Mouse (Mus musculus): ENCODE measurements at regions not wholly inside any gene's neighbourhood (a gene's known extent, or its start where the extent isn't known, plus 50 kb on each side); places are given as distances from the start of the nearest gene placed in this dataset.

DNA sequence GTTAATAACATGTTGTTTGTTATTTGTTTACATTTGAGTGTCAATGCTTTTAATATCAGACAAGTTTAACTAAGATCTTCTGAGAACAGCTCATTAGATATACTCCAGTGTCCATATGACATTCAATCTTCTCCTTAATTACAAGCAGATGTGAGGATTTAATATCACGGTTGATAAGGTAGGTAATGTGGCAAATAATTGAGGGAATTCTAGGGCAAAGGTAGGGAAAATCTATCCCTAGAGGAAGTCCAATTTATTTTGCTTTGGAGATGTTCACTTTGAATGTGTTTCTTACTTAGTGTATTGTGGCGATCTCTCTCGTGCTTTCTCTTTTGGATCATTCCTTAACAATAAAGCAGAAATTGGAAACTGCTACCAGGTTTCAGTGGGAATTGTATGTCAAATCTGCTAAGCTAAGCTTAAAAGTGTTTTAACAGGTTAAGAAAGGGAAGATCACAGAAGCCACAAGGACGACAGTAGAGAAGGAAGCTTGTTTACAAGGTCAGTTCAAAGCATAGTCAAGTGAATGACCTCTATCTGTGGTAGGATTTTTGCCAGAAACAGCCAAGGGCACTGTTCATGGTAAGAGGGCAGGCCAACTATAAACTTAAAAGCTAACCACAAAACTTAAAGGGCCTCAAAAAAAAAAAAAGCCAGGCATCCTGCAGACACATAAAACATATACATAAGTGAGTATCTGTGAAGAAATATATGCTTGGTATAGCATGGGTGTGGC lies 282.2 kb upstream of the Xrcc4 start:
- no peak for DNase-seq (ENCODE audit: low read depth)

DNA sequence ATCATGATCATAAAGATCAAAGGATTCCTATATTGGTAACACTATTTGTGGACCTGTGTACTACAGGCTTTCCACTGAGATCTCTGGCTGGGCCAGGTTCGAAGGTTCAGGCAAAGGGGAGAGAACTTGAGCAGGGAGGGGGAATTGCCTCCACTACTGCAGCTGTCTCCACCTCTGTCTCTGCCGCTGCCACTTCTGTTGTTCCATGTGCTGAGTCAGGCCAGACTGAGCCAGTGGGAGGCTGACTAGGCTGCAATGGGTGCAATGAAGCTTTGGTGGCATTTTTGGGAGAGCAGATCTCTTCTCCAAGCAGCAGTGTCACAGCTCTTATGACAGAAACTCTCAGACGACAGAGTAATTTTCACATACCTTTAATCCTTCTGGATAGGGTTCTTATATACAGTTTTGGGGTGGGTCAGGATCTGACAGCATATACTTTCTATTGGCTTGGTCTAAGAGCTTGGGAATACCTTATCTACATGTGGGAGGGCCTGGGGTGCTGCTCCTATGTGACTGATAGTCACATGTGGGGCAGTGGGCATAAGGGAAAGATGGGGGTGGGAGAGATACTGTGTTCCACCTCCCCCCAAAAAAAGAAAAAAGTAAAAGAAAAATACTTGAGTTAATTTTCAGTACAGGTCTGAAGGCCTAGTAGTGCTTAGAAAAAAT lies 281.5 kb upstream of the Xrcc4 start:
- no peak for DNase-seq (ENCODE audit: low read depth)

DNA sequence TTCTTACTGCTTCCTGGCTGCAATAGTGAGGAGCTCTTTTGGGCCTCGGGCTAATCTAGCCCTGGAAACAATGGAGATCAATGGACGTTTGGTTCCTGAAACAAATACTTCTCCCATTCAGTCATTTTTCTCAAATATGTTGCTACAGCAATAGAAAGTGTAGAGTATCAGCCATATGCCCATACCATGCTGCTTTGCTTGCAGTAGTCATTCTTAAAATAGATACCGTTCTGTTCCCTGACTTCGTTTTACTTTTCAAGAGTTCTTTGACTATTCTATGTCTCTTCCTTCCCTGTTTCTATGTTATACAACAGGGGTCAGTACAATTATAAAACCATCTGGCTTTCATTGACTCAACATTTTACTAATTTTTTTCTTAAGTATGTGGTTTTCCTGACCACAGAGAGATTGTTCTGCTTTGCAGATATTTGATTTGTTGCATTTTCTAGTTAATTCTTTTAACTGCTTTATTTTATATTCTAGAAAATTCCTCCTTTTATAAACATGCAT lies 275.2 kb upstream of the Xrcc4 start:
- DNase-seq (ENCODE audit: low read depth): no peak

DNA sequence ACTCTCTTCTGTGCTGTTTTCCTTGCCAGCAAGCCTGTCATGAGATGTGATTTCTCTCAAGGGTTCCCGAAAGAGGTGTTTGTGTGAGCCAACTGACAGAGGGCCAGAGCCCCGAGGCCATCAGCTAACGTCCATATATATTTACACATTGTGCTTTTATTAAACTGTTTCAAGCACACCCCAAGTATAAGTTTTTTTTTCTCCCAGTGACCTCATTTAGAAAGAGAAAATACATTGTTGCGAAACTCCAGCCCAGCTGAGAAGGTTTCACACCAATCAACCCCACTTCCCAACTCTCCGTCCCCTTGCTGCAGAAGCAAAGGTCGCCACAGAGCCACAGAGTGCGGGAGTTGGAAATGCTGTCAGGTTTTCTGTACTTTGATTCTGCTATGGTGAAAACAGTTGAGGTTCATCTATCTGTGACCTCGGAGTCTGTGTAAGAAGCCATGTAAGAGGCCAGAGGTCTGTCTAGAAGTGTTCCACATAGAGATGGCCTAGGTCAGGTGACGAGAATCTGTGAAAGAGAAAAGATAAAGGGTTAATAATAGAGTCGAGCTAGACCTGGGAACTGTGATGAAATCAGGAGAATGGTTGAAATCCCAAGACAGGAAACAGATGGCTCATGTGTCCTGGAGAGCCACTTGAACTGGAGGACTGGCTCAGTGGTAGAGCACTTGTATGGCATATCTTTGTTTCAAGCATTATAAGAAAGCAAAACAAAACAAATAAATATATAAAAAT lies 270.6 kb upstream of the Xrcc4 start:
- peak; percentile 40 for DNase-seq (ENCODE audit: low read depth)

DNA sequence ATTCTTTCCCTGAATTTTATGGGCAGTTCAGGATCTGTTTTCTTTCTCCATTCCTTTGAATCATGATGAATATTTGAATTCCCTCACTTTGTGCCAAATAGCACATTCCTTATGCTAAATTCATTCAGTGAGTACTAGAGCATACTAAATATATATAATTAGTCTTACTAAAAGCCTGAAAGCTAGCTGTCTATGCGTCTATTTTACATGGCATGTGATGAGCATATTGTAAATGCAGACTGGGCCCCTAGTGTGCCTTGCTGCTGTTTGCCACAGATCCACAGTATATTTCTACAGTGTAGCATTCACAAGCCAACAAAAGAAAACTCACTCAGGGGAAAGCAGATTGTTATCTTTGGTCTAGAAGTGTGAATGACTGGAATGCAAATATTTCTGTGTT lies 268.7 kb upstream of the Xrcc4 start:
- DNase-seq (ENCODE audit: low read depth): no peak

DNA sequence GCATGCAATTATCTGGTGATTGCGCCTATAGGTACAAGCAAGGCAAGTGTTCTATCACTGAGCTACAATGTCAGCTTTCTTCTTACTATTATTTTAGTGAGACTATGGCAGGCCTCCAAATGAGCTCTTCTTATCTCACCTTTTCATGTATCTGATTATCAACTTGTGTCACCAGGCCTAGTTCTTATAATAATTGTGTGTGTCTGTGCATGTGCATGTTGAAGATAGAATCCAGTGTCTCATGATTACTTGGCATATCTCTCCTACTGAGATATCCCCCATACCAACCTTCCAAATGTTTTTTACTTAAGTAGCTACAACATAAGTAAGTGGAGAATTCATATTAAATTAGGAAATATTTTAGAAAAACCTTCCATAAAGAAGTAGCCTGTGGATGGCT lies 266.2 kb upstream of the Xrcc4 start:
- DNase-seq (ENCODE audit: low read depth): no peak

DNA sequence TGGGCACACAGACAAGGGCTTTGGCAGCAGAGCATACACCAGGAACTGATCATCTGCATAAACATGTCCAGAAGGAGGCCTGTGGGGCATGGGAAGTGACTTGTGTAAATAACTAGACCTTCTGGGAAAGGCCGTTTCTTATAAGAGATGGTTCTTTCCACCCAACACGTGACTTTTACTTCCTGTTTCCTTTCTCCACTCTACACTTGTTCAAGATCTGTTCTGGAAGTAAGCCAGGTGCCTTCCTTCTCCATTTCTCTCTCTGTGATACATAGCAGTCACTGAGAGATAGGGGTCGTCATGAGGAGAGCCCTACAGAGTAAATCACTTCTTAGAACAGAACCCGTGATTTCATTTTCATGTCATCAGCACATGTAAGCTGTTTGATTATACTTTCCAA lies 253.4 kb upstream of the Xrcc4 start:
- DNase-seq (ENCODE audit: low read depth): no peak

DNA sequence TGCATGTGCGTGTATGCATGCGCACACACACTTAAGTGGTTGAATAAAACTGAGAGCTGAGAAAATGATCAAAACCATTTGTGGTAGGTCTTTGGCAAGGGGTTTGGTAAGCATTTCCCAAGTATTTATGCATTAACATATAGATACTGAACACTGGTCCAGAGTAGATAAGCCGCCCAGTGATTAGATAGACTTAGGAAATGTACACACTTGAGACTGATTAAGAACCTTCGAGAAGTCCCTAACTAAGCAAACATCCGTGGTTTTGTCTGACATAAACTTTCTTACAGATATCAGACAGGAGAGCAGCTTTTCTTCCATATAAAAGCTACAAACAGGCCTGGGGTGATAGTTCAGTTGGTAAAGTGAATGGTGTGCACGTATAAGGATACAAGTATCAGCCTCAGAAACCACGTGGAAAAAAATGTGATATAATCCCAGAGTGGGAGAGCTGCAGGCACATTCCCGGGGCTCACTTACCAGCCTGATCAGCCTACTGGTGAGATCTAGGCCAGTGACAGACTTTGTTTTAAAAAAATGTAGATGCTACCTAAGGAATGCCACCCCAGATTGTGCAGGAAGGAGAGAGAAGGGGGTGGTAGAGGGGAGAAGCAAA lies 252.3 kb upstream of the Xrcc4 start:
- DNase-seq (ENCODE audit: low read depth): no peak

DNA sequence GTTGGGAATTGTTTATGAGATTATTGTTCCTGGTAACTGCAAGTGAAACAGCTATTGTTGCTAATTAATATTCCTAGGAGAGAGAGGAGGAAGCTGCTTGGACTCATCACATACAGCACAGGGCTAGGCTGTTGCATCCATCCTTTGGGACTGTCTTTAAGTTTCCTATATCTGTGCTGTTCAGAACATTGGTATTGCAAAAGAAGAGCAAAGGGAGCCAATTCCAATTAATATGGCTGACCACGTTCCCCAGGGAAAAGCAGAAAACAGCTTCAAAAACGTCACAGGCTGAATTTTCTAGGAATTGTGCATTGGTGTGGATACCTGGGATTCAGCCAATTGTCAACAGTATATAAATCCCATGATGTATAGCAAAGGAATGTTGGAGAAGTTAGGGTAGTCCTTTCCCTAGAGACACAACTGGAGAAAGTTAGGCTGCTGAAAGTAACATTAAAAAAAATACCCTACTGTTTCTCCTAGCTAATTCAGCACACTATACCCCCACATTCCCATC lies 251.3 kb upstream of the Xrcc4 start:
- no peak for DNase-seq (ENCODE audit: low read depth)

DNA sequence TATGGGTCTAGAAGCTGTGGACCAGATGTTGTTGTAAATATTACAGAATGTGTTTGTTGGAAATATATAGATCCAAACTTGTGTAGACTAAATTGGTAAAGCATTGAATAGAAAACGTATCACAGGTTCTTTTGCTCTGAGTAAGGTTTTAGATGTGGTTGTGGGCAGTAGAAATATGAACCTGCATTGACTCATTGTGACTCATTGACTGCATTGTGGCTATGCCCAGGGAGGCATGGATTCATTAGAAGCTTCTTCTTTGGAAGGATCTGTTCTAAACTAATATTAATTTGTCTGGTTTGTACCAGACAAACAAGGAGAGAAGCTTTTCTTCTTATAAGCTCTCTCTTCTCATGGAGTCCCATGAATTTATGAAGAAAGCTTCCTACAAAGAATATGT lies 248.2 kb upstream of the Xrcc4 start:
- DNase-seq (ENCODE audit: low read depth): no peak

DNA sequence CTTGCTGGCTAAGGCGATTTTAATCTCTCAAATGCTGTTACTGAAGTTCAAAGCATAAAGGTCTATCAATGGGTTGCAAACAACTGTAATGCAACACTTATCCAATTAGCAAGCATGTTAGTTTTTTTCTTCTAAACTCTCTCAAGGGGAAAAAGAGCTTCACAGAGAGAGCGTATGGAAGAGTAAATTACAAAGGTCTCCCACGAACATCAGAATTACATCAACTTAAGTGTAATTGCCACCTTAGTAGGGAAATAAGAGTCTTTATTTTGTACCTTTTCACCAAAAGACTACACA lies 246.3 kb upstream of the Xrcc4 start:
- no peak for DNase-seq (ENCODE audit: low read depth)

DNA sequence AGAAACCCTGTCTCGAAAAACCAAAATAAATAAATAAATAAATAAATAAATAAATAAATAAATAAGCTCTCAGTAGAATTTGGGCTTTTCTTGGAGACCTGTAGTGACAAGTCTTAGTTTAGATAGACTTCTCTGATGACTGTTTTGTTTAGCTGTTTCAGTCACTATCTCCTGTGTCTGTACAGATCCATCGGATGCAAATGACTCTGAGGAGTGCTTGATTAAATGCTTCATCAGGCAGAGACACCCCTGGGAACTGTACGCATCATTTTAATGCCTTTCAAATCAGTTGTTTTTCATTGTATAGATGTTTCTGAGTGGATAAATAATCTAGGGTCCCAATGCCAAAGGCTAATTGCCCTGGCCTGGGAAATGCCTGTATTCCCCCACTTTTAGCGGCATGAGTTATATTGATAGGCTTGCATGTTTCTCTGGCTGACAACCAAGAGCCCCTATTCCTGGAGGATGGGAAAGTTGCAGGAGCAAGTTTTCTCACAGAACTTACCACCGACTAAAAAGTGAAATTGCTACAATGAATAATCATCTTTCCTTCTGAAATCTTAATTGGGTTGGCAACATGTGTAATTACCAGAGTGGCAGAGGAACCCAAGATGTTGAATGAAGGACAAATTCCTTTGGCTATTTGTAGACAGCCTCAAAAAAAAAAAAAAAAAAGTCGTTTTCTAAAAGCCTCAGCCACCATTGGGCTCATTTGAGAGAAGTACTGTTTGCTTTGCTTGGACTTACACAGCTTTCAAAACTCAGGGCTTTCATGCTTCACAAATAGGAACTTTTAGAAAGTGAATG lies 245.7 kb upstream of the Xrcc4 start:
- no peak for DNase-seq (ENCODE audit: low read depth)

DNA sequence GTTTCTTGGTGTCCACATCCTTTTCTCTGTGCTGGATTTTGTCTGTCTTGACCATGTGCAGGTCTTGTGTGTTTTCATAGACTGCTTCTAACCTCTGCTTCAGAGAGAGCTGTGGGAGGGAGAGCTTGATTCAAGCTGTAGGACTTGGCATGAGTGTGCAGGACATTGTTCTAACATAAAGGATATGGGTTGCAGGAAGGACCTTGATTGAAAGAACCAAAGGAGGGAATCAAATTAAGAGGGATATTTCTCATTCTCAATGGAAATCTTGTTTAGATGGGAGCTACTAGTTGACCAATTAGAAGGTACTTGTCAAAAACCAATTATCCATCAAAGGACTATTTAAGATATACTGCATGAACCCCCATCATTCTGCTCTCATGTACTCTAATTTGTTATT lies 244.9 kb upstream of the Xrcc4 start:
- no peak for DNase-seq (ENCODE audit: low read depth)

DNA sequence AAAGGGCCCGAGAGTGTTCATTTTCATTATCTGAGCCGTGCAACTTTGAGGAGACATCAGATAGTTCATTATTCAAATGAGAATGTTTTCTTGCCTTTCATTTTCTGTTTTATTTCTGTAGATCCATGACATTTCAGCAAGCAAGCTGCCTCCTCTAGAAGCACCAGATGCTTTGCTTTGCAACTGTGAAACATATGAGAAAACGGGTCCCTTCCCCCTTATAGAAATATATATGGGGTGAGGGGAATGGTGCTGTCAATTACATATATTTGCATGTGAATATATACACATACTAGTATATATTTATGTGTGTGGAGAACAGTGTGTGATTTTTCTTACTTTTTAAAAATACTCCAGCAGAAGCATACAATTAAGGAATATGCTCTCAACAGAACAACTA lies 235.8 kb upstream of the Xrcc4 start:
- no peak for DNase-seq (ENCODE audit: low read depth)

DNA sequence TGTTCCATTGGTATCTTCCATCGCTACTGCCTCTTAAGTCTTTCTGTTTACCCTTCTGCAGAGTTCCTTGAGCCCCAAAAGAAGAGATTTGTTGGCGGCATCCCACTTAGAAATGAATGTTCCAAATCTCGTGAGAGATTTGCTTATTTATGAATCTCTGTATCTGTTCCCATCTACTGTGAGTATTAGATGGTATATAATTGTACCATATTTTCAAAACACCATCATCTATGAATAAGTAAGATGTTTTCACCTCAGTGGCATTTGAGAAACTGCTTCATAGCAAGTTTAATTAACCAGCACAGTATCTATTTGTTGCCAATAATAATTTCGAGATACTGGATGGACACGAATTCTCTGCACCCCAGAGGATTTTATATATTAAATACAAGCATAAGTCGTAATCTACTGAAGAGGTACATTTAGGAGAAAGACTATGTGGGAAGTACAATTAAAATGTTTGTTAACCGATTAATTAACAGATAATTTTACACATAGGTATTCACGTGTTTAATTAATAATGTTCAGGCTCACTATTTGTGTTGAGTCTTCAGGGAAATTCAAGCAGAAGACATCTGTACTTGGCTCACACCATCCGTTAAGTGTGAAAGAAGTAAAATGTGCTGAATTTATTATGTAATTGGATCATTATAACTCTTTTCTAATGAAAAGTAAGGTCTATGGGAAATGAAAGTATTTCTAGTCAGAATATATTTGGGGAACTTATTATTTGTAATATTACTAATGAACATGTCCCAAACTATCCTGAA lies 224.0 kb upstream of the Xrcc4 start:
- no peak for DNase-seq (ENCODE audit: low read depth)

DNA sequence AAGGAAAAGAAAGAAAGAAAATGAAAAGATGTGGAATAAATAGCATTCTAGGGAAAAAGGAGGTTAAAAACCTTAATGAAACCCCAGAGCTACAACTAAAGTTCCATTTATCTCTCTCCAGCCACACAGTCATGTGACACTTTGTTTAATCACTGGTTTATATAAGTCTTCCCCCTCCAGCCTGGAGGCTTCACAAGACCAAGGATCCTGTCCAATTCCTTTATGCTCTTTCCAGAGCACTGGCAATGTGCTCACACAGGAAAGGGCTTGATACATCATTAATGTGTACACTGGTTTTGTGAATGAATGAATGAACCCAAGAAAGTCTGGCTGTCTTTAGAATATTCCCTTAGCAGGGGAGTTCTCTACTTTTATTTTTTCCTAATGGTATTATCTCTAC lies 221.1 kb upstream of the Xrcc4 start:
- DNase-seq (ENCODE audit: low read depth): no peak

DNA sequence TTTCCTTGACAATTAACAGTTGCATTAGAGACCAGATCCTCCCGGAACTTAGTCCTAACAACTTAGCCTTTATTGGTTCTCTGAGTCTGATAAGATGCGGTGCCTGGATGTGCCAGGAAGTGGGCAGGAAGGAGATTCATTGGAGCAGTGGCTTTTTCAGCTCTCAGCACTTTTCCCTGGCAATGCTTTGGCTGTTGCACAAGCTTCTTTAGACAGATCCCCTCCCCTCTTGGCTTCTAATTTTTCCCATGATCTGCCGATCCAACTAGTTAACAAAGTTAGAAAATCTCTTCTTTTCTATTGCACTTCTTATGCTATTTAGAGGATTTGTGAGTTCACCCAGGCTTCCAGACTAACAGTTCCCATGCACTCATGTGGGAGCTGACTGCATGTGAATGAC lies 211.1 kb upstream of the Xrcc4 start:
- DNase-seq (ENCODE audit: low read depth): peak; percentile 47

DNA sequence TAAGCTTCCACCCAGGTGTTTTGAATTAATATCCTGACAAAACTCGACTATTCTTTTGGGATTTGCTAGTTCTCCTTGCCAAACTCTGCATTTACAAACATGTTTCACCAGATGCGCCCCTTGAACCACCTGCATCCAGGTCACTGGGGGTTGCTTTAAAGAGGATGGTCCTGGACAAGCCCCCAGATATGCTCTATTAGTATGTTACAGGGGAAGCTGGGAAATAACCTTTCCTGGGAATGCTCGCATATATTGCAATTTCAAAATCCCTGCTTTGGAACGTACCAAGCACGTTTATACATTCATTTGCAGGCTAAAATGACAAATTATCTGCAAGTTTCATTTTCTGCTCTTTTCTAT lies 205.2 kb upstream of the Xrcc4 start:
- no peak for DNase-seq (ENCODE audit: low read depth)

DNA sequence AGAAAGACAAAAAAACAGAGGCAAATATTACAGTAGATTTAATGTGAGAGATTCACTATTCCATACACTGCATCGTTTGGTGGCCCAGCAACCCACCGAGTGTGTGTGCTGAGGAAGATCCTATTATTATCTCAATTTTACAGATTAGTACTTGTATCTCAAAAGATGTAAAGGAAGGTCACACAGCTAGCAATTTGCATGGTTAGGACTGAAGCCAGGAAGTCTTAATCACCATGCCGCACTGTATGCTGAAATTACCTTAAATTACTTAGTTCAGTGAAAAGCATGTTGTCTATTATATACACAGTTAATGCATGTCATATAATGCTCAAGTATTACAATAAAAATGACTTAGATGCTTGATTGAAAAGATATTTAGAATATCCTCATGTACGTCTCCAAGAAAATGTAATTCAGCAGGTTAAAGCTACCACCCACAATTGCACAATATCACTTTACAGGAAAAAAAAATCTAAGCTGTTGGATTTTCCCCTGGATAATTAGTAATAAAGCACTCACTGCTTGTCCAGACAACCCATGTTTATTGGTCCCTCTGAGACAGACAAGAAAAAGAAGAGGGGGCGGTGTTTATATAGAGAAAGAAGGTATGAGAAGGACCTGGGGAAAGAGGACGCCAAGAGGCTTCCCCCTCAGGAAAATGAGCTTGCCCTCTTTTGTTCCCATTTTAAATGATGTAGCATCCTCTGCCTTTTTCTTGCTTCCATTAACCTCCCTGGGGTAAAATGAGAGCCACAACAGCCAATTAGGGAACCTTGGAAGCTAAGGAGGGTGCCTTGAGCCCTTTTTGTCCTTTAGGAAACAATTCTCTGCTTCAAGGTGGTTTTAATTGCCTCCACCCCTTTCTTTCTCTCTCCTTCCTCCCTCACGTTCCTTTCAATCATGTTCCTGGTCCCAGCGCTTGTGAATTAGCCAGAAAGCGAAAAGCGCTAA lies 204.6 kb upstream of the Xrcc4 start:
- DNase-seq (ENCODE audit: low read depth): no peak

DNA sequence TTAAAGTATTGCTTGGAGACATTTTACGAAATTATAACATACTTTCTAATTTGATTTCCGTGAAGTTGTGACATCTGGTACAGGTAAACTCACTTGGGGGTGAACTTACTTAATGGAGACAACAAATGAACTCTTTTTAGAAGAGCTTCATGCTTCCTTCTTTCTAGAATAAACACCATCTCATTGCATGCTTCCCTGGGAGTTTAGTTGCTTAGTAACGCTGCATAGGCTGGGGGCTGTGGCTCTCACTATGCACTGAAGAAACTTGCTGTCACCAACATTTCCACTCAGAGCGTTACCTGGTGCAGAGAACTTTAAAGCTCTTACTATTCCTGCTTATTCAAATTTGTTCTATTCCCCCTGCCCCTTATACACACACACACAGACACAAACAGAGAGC lies 203.5 kb upstream of the Xrcc4 start:
- DNase-seq (ENCODE audit: low read depth): no peak
